Mouse (Mus musculus): Measurements from ENCODE around the gene Retreg3. TPM values are rescaled to one million over a fixed set of nuclear protein-coding genes. Genes with fewer than 3 reads are reported as not detected.
A peak's percentile ranks its signal among the peaks of the same experiment; 100 is the strongest.

The Retreg3 gene
- total RNA-seq, 1 experiment from 2014 or later: 97.1 TPM

GRCm38 (mm10) chr11:101151063-101151462 lies 31.4 kb upstream of the Retreg3 start:
- ATAC-seq (ENCODE audit: extremely low read depth, insufficient number of reproducible peaks, low FRiP score, poor library complexity, severe bottlenecking): no peak

GRCm38 (mm10) chr11:101149178-101150105 lies 29.7 kb upstream of the Retreg3 start:
- ATAC-seq (ENCODE audit: extremely low read depth, insufficient number of reproducible peaks, low FRiP score, poor library complexity, severe bottlenecking): no peak

- ATAC-seq (ENCODE audit: extremely low read depth, insufficient number of reproducible peaks, low FRiP score, poor library complexity, severe bottlenecking): no peak
Observed at GRCm38 (mm10) chr11:101148751-101149150, 29.1 kb upstream of the Retreg3 start.

GRCm38 (mm10) chr11:101146377-101146776 lies 26.7 kb upstream of the Retreg3 start:
- no peak for ATAC-seq (ENCODE audit: extremely low read depth, insufficient number of reproducible peaks, low FRiP score, poor library complexity, severe bottlenecking)

GRCm38 (mm10) chr11:101143338-101144225 lies 23.9 kb upstream of the Retreg3 start:
- ATAC-seq (ENCODE audit: extremely low read depth, insufficient number of reproducible peaks, low FRiP score, poor library complexity, severe bottlenecking): peak; percentile 58

- ATAC-seq (ENCODE audit: extremely low read depth, insufficient number of reproducible peaks, low FRiP score, poor library complexity, severe bottlenecking): no peak
Observed at GRCm38 (mm10) chr11:101142215-101142967, 22.7 kb upstream of the Retreg3 start.

- ATAC-seq (ENCODE audit: extremely low read depth, insufficient number of reproducible peaks, low FRiP score, poor library complexity, severe bottlenecking): no peak
Observed at GRCm38 (mm10) chr11:101141088-101141487, 21.4 kb upstream of the Retreg3 start.

- ATAC-seq (ENCODE audit: extremely low read depth, insufficient number of reproducible peaks, low FRiP score, poor library complexity, severe bottlenecking): no peak
Observed at GRCm38 (mm10) chr11:101140164-101140819, 20.6 kb upstream of the Retreg3 start.

GRCm38 (mm10) chr11:101138536-101139181 lies 19.0 kb upstream of the Retreg3 start:
- ATAC-seq (ENCODE audit: extremely low read depth, insufficient number of reproducible peaks, low FRiP score, poor library complexity, severe bottlenecking): no peak

GRCm38 (mm10) chr11:101137000-101137399 lies 17.3 kb upstream of the Retreg3 start:
- no peak for ATAC-seq (ENCODE audit: extremely low read depth, insufficient number of reproducible peaks, low FRiP score, poor library complexity, severe bottlenecking)

- ATAC-seq (ENCODE audit: extremely low read depth, insufficient number of reproducible peaks, low FRiP score, poor library complexity, severe bottlenecking): no peak
Observed at GRCm38 (mm10) chr11:101134217-101134865, 14.6 kb upstream of the Retreg3 start.

- ATAC-seq (ENCODE audit: extremely low read depth, insufficient number of reproducible peaks, low FRiP score, poor library complexity, severe bottlenecking): no peak
Observed at GRCm38 (mm10) chr11:101133037-101133436, 13.3 kb upstream of the Retreg3 start.

- no peak for ATAC-seq (ENCODE audit: extremely low read depth, insufficient number of reproducible peaks, low FRiP score, poor library complexity, severe bottlenecking)
Observed at GRCm38 (mm10) chr11:101131701-101132100, 12.0 kb upstream of the Retreg3 start.

- ATAC-seq (ENCODE audit: extremely low read depth, insufficient number of reproducible peaks, low FRiP score, poor library complexity, severe bottlenecking): no peak
Observed at GRCm38 (mm10) chr11:101131187-101131586, 11.5 kb upstream of the Retreg3 start.

GRCm38 (mm10) chr11:101130056-101130756 lies 10.5 kb upstream of the Retreg3 start:
- no peak for ATAC-seq (ENCODE audit: extremely low read depth, insufficient number of reproducible peaks, low FRiP score, poor library complexity, severe bottlenecking)

GRCm38 (mm10) chr11:101128996-101129577 lies 9.4 kb upstream of the Retreg3 start:
- no peak for ATAC-seq (ENCODE audit: extremely low read depth, insufficient number of reproducible peaks, low FRiP score, poor library complexity, severe bottlenecking)

- ATAC-seq (ENCODE audit: extremely low read depth, insufficient number of reproducible peaks, low FRiP score, poor library complexity, severe bottlenecking): no peak
Observed at GRCm38 (mm10) chr11:101127075-101127474, 7.4 kb upstream of the Retreg3 start.
